Mouse (Mus musculus) forebrain, embryonic 10.5 days (tissue): Measurements from ENCODE around the gene Tgfa. TPM values are rescaled to one million over a fixed set of nuclear protein-coding genes. Genes with fewer than 3 reads are reported as not detected.

Experiments
- DNase-seq: peaks from one replicate; pipeline ENCODE4 v3.0.0-alpha.2; 2017; ENCODE audit warnings: low spot score; ENCODE audit errors: extremely low spot score
- H3K27ac ChIP-seq: fragments of 300-500 bp; sonication (generic); 2 replicates; pipeline ENCODE4 v1.5.1; 2016; ENCODE audit warnings: mild to moderate bottlenecking
- H3K27me3 ChIP-seq: fragments of 300-500 bp; sonication (generic); 2 replicates; pipeline ENCODE4 v1.6.1; 2016; ENCODE audit warnings: mild to moderate bottlenecking; ENCODE audit not compliant: poor library complexity, severe bottlenecking
- H3K36me3 ChIP-seq: fragments of 300-500 bp; sonication (generic); replicated peaks from 2 replicates; pipeline ENCODE4 v1.6.1; 2016; ENCODE audit warnings: mild to moderate bottlenecking, moderate library complexity
- H3K4me1 ChIP-seq: fragments of 300-500 bp; sonication (generic); 2 replicates; pipeline ENCODE4 v1.6.1; 2016
- H3K4me3 ChIP-seq: fragments of 300-500 bp; sonication (generic); 2 replicates; pipeline ENCODE4 v1.5.1; 2016; ENCODE audit warnings: mild to moderate bottlenecking, moderate library complexity
- H3K9me3 ChIP-seq: fragments of 300-500 bp; sonication (generic); 2 replicates; pipeline ENCODE4 v1.6.1; 2016; ENCODE audit warnings: mild to moderate bottlenecking, moderate library complexity
- WGBS: fragments of 180-500 bp; shearing (Covaris S2); methylation state at CpG from one replicate; pipeline ENCODE4 v1.1.7; 2016; 5-methylcytosine and 5-hydroxymethylcytosine counted together
- polyA plus RNA-seq: library from polyadenylated mRNA; unstranded; fragments of >200 nt; fragmentation: Nextera tagmentation; extraction: Ambion mirVana; gene quantifications from 2 replicates; pipeline ENCODE4 v1.2.1, GENCODE M21; 2016

Tgfa gene
- polyA plus RNA-seq, 1 experiment from 2014 or later, result 1.2 TPM

GRCm38 (mm10) chr6:86167851-86168250, 27.2 kb upstream of the Tgfa start:
- 83% methylated on average over 5 of the region's 5 CpGs for WGBS
- Histone ChIP-seq H3K27ac (no peak overlapping the region), H3K4me3 (no peak overlapping the region), H3K27me3 (no peaks in the 10 kb centered on the region), H3K9me3 (no peaks in the 10 kb centered on the region), H3K4me1 (peaks cover 9% of the 10 kb centered on the region; the same call in 1 of the 2 replicates), H3K36me3 (no peaks in the 10 kb centered on the region)
- DNase-seq, result no peak

DNA sequence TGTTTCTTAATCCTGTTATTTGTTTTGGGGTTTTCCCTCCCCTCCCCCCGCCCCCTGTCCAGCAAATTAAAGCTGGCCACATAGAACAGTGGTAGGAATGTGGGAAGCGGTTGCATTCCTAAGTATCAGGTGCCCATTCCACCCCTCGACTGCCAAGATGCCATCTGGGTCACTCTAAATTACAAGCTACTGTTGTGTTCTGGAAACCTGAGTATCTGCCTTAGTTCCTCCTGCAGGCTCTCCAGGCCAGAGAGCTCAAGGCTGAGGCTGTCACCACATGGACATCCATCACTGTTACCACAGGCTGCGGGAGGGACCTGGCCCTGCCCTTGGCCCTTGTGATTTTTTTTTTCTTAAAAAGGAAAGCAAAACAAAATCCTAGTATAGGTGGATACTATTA, 25.9 kb upstream of the Tgfa start:
- WGBS, result 60% methylated on average over 4 of the region's 4 CpGs
- H3K27me3 ChIP-seq, result no peaks in the 10 kb centered on the region

GRCm38 (mm10) chr6:86176236-86176635, 18.8 kb upstream of the Tgfa start:
- Histone ChIP-seq H3K27ac (no peak overlapping the region), H3K9me3 (no peaks in the 10 kb centered on the region), H3K4me1 (no peaks in the 10 kb centered on the region), H3K36me3 (no peaks in the 10 kb centered on the region), H3K4me3 (no peak overlapping the region), H3K27me3 (no peaks in the 10 kb centered on the region)
- WGBS, result 87% methylated on average over 5 of the region's 5 CpGs
- no peak for DNase-seq

More for the DNA sequence above, 25.9 kb upstream of the Tgfa start:
- no peak for DNase-seq
- H3K36me3 ChIP-seq, result no peaks in the 10 kb centered on the region
- H3K4me1 ChIP-seq, result peaks cover 9% of the 10 kb centered on the region; the same call in 1 of the 2 replicates
- H3K4me3 ChIP-seq, result no peak overlapping the region
- no peaks in the 10 kb centered on the region for H3K9me3 ChIP-seq
- no peak overlapping the region for H3K27ac ChIP-seq

GRCm38 (mm10) chr6:86176721-86177120, 18.3 kb upstream of the Tgfa start:
- Histone ChIP-seq H3K27me3 (no peaks in the 10 kb centered on the region), H3K9me3 (no peaks in the 10 kb centered on the region), H3K27ac (no peak overlapping the region), H3K4me1 (no peaks in the 10 kb centered on the region), H3K4me3 (no peak overlapping the region), H3K36me3 (no peaks in the 10 kb centered on the region)
- 87% methylated on average over 6 of the region's 6 CpGs for WGBS
- DNase-seq, result no peak

DNA sequence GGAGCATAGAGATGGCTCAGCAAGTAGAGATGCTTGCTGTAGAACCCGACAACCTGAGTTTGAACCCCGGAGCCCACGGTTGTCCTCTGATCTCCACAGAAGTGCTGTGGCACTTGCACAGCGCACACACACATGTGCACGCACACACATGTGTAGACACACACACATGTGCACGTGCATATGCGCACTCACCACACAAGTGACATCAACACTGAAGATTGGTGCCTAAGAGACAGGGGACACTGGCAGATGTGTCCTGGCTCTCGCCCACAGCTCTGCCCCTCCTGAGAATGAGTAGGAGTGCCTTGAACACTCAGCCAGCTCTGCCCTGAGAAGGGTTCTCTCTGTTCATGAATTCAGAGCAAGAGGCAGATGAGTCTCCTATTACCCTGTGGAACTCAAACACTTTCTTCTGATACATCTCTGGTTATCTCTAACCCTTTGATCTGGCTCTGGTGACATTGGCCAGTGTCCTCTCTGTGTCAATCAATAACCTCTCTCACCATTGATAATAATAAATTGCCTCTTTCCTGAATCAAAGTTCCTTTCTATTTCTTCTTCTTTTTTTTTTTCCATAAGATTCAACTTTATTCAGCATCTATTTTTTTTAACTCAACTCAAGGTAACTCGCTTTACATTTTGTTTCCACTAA, 17.6 kb upstream of the Tgfa start:
- WGBS, result 95% methylated on average over 9 of the region's 9 CpGs
- H3K27me3 ChIP-seq, result no peaks in the 10 kb centered on the region
- no peak overlapping the region for H3K27ac ChIP-seq
- no peaks in the 10 kb centered on the region for H3K4me1 ChIP-seq
- H3K4me3 ChIP-seq, result no peak overlapping the region
- H3K9me3 ChIP-seq, result no peaks in the 10 kb centered on the region
- H3K36me3 ChIP-seq, result no peaks in the 10 kb centered on the region
- no peak for DNase-seq

GRCm38 (mm10) chr6:86180617-86181016, 14.4 kb upstream of the Tgfa start:
- H3K27ac ChIP-seq, result no peak overlapping the region
- whole genome bisulfite sequencing, result 70% methylated on average over 2 of the region's 2 CpGs
- H3K36me3 ChIP-seq, result no peaks in the 10 kb centered on the region
- no peaks in the 10 kb centered on the region for H3K4me1 ChIP-seq
- H3K27me3 ChIP-seq, result no peaks in the 10 kb centered on the region
- no peaks in the 10 kb centered on the region for H3K9me3 ChIP-seq
- no peak for DNase-seq
- H3K4me3 ChIP-seq, result no peak overlapping the region

DNA sequence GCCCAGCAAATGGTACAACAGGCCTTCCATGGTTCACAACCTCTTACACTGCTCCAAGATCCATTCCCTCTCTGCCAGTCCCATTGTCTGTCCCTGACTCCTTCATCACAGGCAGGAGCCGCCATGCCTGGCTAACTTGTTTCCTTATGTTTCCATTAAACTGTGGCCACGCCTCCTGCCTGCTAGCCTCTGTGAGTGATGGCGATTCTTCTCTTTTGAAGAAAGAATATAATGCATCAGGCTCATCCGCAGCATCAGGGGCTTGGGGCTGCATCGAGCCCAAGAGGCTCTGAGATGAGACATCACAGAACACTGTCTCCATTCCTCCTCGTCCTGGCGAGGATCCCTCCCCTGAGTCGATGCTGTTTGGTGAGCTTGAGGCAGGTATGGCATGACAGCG, 13.0 kb upstream of the Tgfa start:
- Histone ChIP-seq H3K27ac (no peak overlapping the region), H3K9me3 (no peaks in the 10 kb centered on the region), H3K4me1 (peaks cover 8% of the 10 kb centered on the region), H3K4me3 (no peak overlapping the region), H3K36me3 (no peaks in the 10 kb centered on the region), H3K27me3 (no peaks in the 10 kb centered on the region)
- WGBS, result 74% methylated on average over 9 of the region's 9 CpGs
- DNase-seq, result no peak

GRCm38 (mm10) chr6:86182626-86183025, 12.4 kb upstream of the Tgfa start:
- WGBS, result 91% methylated on average over 5 of the region's 5 CpGs
- Histone ChIP-seq H3K27me3 (no peaks in the 10 kb centered on the region), H3K9me3 (no peaks in the 10 kb centered on the region; the same call in 1 of the 2 replicates), H3K4me3 (no peak overlapping the region), H3K4me1 (peaks cover 8% of the 10 kb centered on the region), H3K27ac (no peak overlapping the region), H3K36me3 (no peaks in the 10 kb centered on the region)
- DNase-seq, result no peak

DNA sequence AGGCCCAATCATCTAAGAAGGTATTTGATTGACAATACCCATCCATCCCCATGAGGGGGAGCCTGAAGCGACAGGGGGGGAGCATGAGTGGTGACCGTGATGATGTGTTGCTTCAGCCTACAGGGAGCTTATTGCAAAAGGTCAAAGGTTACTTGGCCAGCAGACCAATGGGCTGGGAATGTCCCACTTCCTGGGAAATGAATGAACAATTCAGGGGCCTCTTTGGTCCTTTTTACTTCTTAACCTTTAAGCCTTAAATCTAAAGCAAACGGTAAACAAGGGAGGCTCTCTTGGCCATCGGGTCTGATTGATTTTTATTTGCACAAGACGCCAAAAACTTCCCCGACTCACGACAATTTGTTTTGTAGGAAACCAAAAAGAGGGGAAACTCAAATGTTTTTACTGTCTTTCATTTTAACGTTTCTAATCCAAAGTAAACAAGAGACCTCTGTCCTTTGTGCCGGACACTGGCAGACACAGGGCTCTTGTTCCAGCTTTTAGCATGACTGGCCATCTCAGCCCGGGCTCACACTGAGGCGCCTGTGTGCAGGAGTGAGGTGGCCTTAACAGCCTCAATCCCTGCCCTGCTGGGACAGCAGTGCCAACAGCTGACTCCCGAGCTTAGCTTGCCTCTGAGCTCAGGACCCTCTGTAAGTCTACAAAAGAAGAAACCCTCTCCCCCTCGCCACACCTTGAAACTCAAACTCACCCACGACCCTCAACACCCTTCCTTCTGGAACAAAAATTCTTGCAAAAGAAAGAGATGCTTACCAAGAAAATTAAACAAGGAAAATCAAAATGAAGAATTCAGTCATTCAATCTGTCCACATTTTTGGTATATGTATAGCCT, 8.7 kb upstream of the Tgfa start:
- H3K4me3 ChIP-seq, result no peak overlapping the region
- no peak for DNase-seq
- H3K9me3 ChIP-seq, result no peaks in the 10 kb centered on the region; the same call in 1 of the 2 replicates
- no peak overlapping the region for H3K27ac ChIP-seq
- H3K27me3 ChIP-seq, result no peaks in the 10 kb centered on the region
- H3K4me1 ChIP-seq, result peaks cover 8% of the 10 kb centered on the region
- H3K36me3 ChIP-seq, result no peaks in the 10 kb centered on the region
- 46% methylated on average over 14 of the region's 14 CpGs for WGBS

DNA sequence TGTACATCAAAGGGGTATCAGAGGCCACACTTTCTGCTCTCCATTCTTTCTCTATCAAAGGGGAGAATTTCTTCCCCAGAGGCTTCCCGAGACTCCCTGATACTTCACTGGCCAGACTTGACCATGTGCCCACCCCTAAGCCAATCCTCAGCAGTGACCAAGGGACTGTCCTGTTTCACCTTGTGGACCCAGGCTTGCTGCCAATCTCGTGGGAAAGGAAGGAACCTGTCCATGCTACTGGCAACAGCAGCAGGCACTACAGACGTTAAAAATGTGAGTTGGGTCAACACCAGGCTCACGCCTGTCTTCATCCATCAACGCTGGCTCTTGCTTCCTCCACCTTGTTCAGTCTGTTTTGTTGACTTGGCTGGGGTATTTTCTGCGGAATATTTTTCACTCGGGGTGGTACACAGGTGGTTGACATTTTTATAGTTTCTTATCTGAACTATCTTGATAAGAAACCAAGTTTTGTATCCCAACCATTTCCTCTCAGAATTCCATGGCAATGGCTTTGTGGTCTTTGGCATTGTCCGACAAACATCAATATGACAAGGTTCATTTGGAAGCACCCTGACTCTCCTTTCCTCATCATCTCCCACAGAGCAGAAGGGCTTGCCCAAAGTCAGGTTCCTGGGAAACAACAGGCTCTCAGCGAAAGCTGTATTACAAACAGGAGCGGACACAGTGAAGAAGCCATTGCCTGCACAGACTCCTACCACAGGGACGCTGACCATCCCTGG, 6.1 kb upstream of the Tgfa start:
- WGBS, result 86% methylated on average over 11 of the region's 11 CpGs
- Histone ChIP-seq H3K4me3 (no peak overlapping the region), H3K27me3 (peaks cover 12% of the 10 kb centered on the region), H3K4me1 (peaks cover 8% of the 10 kb centered on the region), H3K27ac (no peak overlapping the region), H3K36me3 (no peaks in the 10 kb centered on the region), H3K9me3 (no peaks in the 10 kb centered on the region; the same call in 1 of the 2 replicates)
- DNase-seq, result no peak

DNA sequence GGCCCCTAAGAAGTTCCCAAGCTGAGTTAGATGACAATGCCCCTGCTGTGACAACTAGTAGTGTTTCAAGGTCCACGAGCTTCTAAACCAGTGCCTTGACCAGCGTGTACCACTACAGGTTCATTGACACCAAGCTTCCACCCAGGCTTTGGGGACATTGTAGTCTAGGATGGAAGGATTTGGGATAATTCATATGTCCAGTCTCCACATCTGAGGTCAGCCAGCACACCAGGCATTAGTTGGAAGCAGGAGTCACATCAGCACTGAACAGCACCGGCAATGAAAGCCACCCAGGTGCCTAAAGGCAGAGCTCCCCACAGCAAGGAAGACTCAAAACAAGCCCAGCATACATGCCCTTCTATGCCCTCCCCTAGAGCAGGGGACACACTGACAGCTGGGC, 4.4 kb upstream of the Tgfa start:
- H3K9me3 ChIP-seq, result no peaks in the 10 kb centered on the region; the same call in 1 of the 2 replicates
- no peak for DNase-seq
- no peaks in the 10 kb centered on the region for H3K36me3 ChIP-seq
- peaks cover 29% of the 10 kb centered on the region for H3K27me3 ChIP-seq
- H3K4me3 ChIP-seq, result no peak overlapping the region
- H3K4me1 ChIP-seq, result peaks cover 20% of the 10 kb centered on the region
- 93% methylated on average over 3 of the region's 3 CpGs for WGBS
- H3K27ac ChIP-seq, result no peak overlapping the region

GRCm38 (mm10) chr6:86192978-86193377, 2.0 kb upstream of the Tgfa start:
- Histone ChIP-seq H3K9me3 (no peaks in the 10 kb centered on the region), H3K27me3 (peaks cover 52% of the 10 kb centered on the region), H3K36me3 (no peaks in the 10 kb centered on the region), H3K4me1 (peaks cover 34% of the 10 kb centered on the region), H3K4me3 (no peak overlapping the region), H3K27ac (no peak overlapping the region)
- 78% methylated on average over 3 of the region's 3 CpGs for WGBS
- no peak for DNase-seq

DNA sequence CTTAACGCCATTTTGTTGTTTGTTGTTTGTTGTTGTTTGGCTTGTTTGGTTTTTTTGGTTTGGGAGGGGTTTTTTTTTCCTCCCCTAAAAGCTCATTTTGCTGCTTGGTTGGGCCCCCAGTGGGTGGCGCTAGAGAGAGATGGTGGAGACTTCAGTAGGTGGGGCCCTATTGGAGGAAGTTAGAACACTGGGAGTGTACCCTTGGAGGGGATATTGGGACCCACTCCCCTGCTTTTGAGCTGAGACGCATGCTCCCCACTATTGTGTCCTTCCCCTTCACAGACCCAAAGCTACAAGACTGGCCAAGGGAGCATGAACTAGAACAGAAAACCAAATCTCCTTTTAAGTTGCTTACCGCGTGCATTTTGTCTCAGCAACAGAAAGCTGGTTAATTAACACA, 1.1 kb upstream of the Tgfa start:
- no peak overlapping the region for H3K4me3 ChIP-seq
- DNase-seq, result no peak
- WGBS, result 50% methylated on average over 5 of the region's 5 CpGs
- peaks cover 34% of the 10 kb centered on the region for H3K4me1 ChIP-seq
- no peak overlapping the region for H3K27ac ChIP-seq
- peaks cover 61% of the 10 kb centered on the region for H3K27me3 ChIP-seq
- H3K36me3 ChIP-seq, result no peaks in the 10 kb centered on the region
- no peaks in the 10 kb centered on the region for H3K9me3 ChIP-seq
